Mouse (Mus musculus) CH12.LX (cell line): ENCODE data around the gene Map2k7. TPM values are rescaled to one million over a fixed set of nuclear protein-coding genes. Genes with fewer than 3 reads are reported as not detected.

Experiments used
- DNase-seq: peaks from one replicate; pipeline ENCODE4 v3.0.0-alpha.2; 2013; ENCODE audit errors: extremely low read depth
- H3K27ac ChIP-seq: 2 replicates; pipeline ENCODE4 v1.5.1; 2012; ENCODE audit warnings: low read depth, mild to moderate bottlenecking, control low read depth, moderate library complexity; ENCODE audit not compliant: insufficient read depth
- H3K27me3 ChIP-seq: replicated peaks from 2 replicates; pipeline ENCODE3; 2012; ENCODE audit warnings: inconsistent platforms
- H3K36me3 ChIP-seq, 2 experiments: replicated peaks in 1 of 2; 2 replicates each; pipeline versions ENCODE3 to v1.6.1; 2012; ENCODE audit warnings: inconsistent platforms in 1 of 2, low read length in 1 of 2, mild to moderate bottlenecking in 1 of 2, mixed read lengths in 1 of 2, moderate library complexity in 1 of 2; ENCODE audit not compliant: control insufficient read depth in 1 of 2, insufficient read depth in 1 of 2
- H3K4me1 ChIP-seq, 2 experiments: 2 replicates each; pipeline ENCODE4 v1.6.1; 2012; ENCODE audit warnings: inconsistent platforms in 1 of 2, moderate library complexity in 1 of 2; ENCODE audit not compliant: insufficient read depth in 2 of 2, control insufficient read depth in 1 of 2
- H3K4me2 ChIP-seq: 2 replicates; pipeline ENCODE4 v1.6.1; 2012; ENCODE audit warnings: low read depth, mild to moderate bottlenecking, control low read depth; ENCODE audit not compliant: poor library complexity, insufficient read depth, severe bottlenecking
- H3K4me3 ChIP-seq, 3 experiments: fragments of 150-350 bp in 1 of 3; sonication (generic) in 1 of 3; replicated peaks in 1 of 3; 2 replicates each; pipeline versions ENCODE3 to v1.5.1; 2011 to 2012; ENCODE audit warnings: low read depth in 2 of 3, low read length in 2 of 3, mild to moderate bottlenecking in 2 of 3, moderate library complexity in 2 of 3, control low read depth in 1 of 3, improper control_type of control experiment in 1 of 3, inconsistent platforms in 1 of 3, mixed read lengths in 1 of 3; ENCODE audit not compliant: poor library complexity in 1 of 3
- H3K79me2 ChIP-seq: replicated peaks from 2 replicates; pipeline ENCODE4 v1.6.1; 2012; ENCODE audit warnings: mild to moderate bottlenecking, moderate library complexity; ENCODE audit not compliant: control insufficient read depth, poor library complexity, insufficient read depth, severe bottlenecking; ENCODE audit errors: extremely low read depth
- H3K9ac ChIP-seq: 2 replicates; pipeline ENCODE4 v1.6.1; 2012; ENCODE audit warnings: low read depth, mild to moderate bottlenecking, control low read depth, moderate library complexity; ENCODE audit not compliant: insufficient read depth
- H3K9me3 ChIP-seq: replicated peaks from 2 replicates; pipeline ENCODE3; 2012; ENCODE audit warnings: low read length, inconsistent platforms, mixed read lengths
- CHD2 ChIP-seq: IDR thresholded peaks from 2 replicates; pipeline ENCODE4 v1.6.1; 2011; ENCODE audit warnings: low read length, improper control_type of control experiment
- EP300 ChIP-seq: IDR thresholded peaks from 2 replicates; pipeline ENCODE4 v1.6.1; 2011; ENCODE audit warnings: low read length, improper control_type of control experiment
- ETS1 ChIP-seq: conservative IDR thresholded peaks from 2 replicates; pipeline ENCODE4 v1.6.1; 2012; ENCODE audit warnings: low read depth, mild to moderate bottlenecking, inconsistent platforms, low read length, improper control_type of control experiment, moderate library complexity
- GABPA ChIP-seq: IDR thresholded peaks from 2 replicates; pipeline ENCODE4 v1.6.1; 2012; ENCODE audit warnings: low read depth, low read length, improper control_type of control experiment, inconsistent platforms; ENCODE audit not compliant: insufficient replicate concordance
- JUND ChIP-seq: conservative IDR thresholded peaks from 2 replicates; pipeline ENCODE4 v1.6.1; 2011; ENCODE audit warnings: low read depth, low read length, improper control_type of control experiment
- KAT2A ChIP-seq: IDR thresholded peaks from 2 replicates; pipeline ENCODE4 v1.6.1; 2012; ENCODE audit warnings: low read length, improper control_type of control experiment, inconsistent platforms; ENCODE audit not compliant: insufficient replicate concordance
- MAX ChIP-seq: IDR thresholded peaks from 2 replicates; pipeline ENCODE4 v1.6.1; 2011; ENCODE audit warnings: low read length, improper control_type of control experiment
- MAZ ChIP-seq: IDR thresholded peaks from 2 replicates; pipeline ENCODE4 v1.6.1; 2012; ENCODE audit warnings: low read depth, mild to moderate bottlenecking, inconsistent platforms, low read length, improper control_type of control experiment, moderate library complexity
- MEF2A ChIP-seq: IDR thresholded peaks from 2 replicates; pipeline ENCODE4 v1.6.1; 2014; ENCODE audit warnings: low read depth, mild to moderate bottlenecking, inconsistent platforms, low read length, improper control_type of control experiment, borderline replicate concordance
- NELFE ChIP-seq: IDR thresholded peaks from 2 replicates; pipeline ENCODE4 v1.6.1; 2011; ENCODE audit warnings: low read depth, low read length, improper control_type of control experiment
- NRF1 ChIP-seq: IDR thresholded peaks from 2 replicates; pipeline ENCODE4 v1.6.1; 2014; ENCODE audit warnings: low read depth, mild to moderate bottlenecking, inconsistent platforms, low read length, improper control_type of control experiment, moderate library complexity
- POLR2AphosphoS2 ChIP-seq: IDR thresholded peaks from 2 replicates; pipeline ENCODE4 v1.6.1; 2011; ENCODE audit warnings: low read depth, low read length, improper control_type of control experiment
- RAD21 ChIP-seq: IDR thresholded peaks from 2 replicates; pipeline ENCODE4 v1.6.1; 2011; ENCODE audit warnings: low read depth, mild to moderate bottlenecking, low read length, improper control_type of control experiment, moderate library complexity
- RCOR1 ChIP-seq: conservative IDR thresholded peaks from 2 replicates; pipeline ENCODE4 v1.6.1; 2012; ENCODE audit warnings: low read depth, mild to moderate bottlenecking, inconsistent platforms, low read length, improper control_type of control experiment
- SIN3A ChIP-seq: IDR thresholded peaks from 2 replicates; pipeline ENCODE4 v1.6.1; 2012; ENCODE audit warnings: low read length, improper control_type of control experiment, inconsistent platforms
- SMC3 ChIP-seq: IDR thresholded peaks from 2 replicates; pipeline ENCODE4 v1.6.1; 2011; ENCODE audit warnings: low read depth, low read length, improper control_type of control experiment
- TCF12 ChIP-seq: IDR thresholded peaks from 2 replicates; pipeline ENCODE4 v1.6.1; 2014; ENCODE audit warnings: low read depth, mild to moderate bottlenecking, inconsistent platforms, low read length, improper control_type of control experiment
- USF1 ChIP-seq: IDR thresholded peaks from 2 replicates; pipeline ENCODE4 v1.6.1; 2014; ENCODE audit warnings: low read depth, mild to moderate bottlenecking, inconsistent platforms, low read length, improper control_type of control experiment
- ZC3H11A ChIP-seq: IDR thresholded peaks from 2 replicates; pipeline ENCODE4 v1.6.1; 2012; ENCODE audit warnings: low read depth, mild to moderate bottlenecking, inconsistent platforms, low read length, improper control_type of control experiment
- ZNF384 ChIP-seq: IDR thresholded peaks from 2 replicates; pipeline ENCODE4 v1.6.1; 2012; ENCODE audit warnings: low read depth, low read length, improper control_type of control experiment, inconsistent platforms
- dilution Hi-C: fragments of 300-500 bp; cut with MboI; formaldehyde crosslinking; loops from 2 replicates; pipeline ENCODE4 v1.14.3; 2020; ENCODE audit warnings: low sequenced_read_pairs; ENCODE audit not compliant: extremely low pct_unique_long_range_greater_than_20kb, extremely low pct_ligation_motif_present
- in situ Hi-C: fragments of 300-500 bp; cut with MboI; formaldehyde crosslinking; loops from 3 replicates; pipeline ENCODE4 v1.14.3; 2019; ENCODE audit warnings: low sequenced_read_pairs, low pct_ligation_motif_present, low pct_unique_long_range_greater_than_20kb, mixed read lengths
- polyA plus RNA-seq: library from polyadenylated mRNA; unstranded; fragments of >175 nt; gene quantifications from 2 replicates; pipeline ENCODE4 v1.2.1, GENCODE M21; 2012; ENCODE audit warnings: low read depth; ENCODE audit not compliant: insufficient read length
- total RNA-seq, 2 experiments: library from RNA; depleted of rRNA; stranded (reverse); fragments of 300-350 nt in 1 of 2; fragments of >200 nt in 1 of 2; gene quantifications; 2 replicates each; pipeline ENCODE4 v1.2.3; 2012 to 2014

Map2k7 gene
- total and polyA plus RNA-seq, 3 experiments, result 11.8 to 74.0 (median 18.1) TPM

- Histone ChIP-seq H3K4me2 (no peak overlapping the region), H3K36me3 (peaks cover 63 to 78% of the 10 kb centered on the region in 2 experiments), H3K79me2 (no peaks in the 10 kb centered on the region), H3K4me3 (no peak overlapping the region), H3K4me1 (peaks cover 7 to 14% of the 10 kb centered on the region in 2 experiments), H3K27me3 (no peaks in the 10 kb centered on the region), H3K9me3 (no peaks in the 10 kb centered on the region), H3K9ac (no peak overlapping the region), H3K27ac (no peak overlapping the region)
- dilution Hi-C loops, result no loop called here
- in situ Hi-C loops, result loop anchor here (10.0 kb wide), 1 partner anchor 58 kb away; no protein-coding TSS in a partner anchor
- no peak for DNase-seq
- TF ChIP-seq ZNF384 (no peak), RCOR1 (no peak), CHD2 (no peak), MAZ (no peak), POLR2AphosphoS2 (no peak), NELFE (no peak), SIN3A (no peak), MAX (no peak), USF1 (no peak), JUND (no peak)
Observed at GRCm38 (mm10) chr8:4256911-4257310, 18.4 kb downstream of the Map2k7 start.

- no peak overlapping the region for H3K9ac ChIP-seq
Observed at GRCm38 (mm10) chr8:4257350-4257749, 18.8 kb downstream of the Map2k7 start.

More at GRCm38 (mm10) chr8:4257350-4257749, 18.8 kb downstream of the Map2k7 start:
- Histone ChIP-seq H3K79me2 (no peaks in the 10 kb centered on the region), H3K36me3 (peaks cover 67 to 82% of the 10 kb centered on the region in 2 experiments), H3K27ac (no peak overlapping the region), H3K4me1 (peaks cover 6 to 11% of the 10 kb centered on the region in 2 experiments), H3K4me2 (no peak overlapping the region), H3K27me3 (no peaks in the 10 kb centered on the region), H3K9me3 (no peaks in the 10 kb centered on the region), H3K4me3 (no peak overlapping the region)
- dilution Hi-C loops (no loop called here), in situ Hi-C loops (loop anchor here (10.0 kb wide), 1 partner anchor 57 kb away; no protein-coding TSS in a partner anchor)
- no peak for TF ChIP-seq EP300
- no peak for TF ChIP-seq ZC3H11A
- no peak for TF ChIP-seq GABPA
- no peak for TF ChIP-seq RAD21
- no peak for TF ChIP-seq MAX
- no peak for TF ChIP-seq TCF12
- TF ChIP-seq ETS1, result no peak
- no peak for TF ChIP-seq KAT2A
- TF ChIP-seq MEF2A, result no peak
- TF ChIP-seq RCOR1, result no peak
- no peak for TF ChIP-seq NRF1
- no peak for TF ChIP-seq SMC3
- TF ChIP-seq JUND, result no peak
- DNase-seq, result no peak
